Mouse (Mus musculus) lung, postnatal 14 days (tissue): ENCODE measurements around the gene Tdrkh.

Source experiments
- DNase-seq: peaks from one replicate; pipeline ENCODE4 v3.0.0; 2021

Gene Tdrkh

DNA sequence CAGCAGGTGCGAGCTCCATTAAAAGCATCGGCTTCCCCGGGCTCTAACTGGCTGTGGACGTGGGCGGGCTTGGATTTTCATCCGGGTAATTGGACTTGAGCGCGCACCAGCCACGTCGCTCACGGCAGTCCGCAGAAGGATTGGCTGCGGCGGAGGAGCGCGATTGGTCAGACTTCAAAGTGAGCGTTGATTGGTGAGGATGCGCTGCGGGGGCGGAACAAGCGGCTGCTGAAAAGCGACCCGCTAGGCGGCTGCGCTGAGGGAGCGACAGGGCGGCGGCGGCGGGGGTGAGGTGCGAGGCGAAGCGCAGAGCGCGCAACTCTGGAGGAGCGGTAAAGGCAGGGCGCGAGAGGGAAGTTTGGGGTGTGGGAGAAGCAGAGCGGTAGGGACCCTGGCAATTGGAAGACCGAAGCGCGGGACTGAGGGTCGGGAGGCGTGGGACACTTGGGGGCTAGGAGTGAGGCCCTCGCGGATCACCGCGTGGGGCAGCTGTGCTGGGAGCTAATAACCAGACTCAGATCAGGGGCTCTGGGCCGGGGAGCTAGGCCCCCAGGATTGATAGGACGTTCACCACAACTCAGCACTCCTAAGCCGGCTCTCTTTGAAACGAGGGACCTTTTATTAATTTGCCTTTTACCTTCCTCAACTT lies at the start of gene Tdrkh:
Tdrkh (plus strand) TSS at position 243 of the 649 bp plus-strand sequence.
- peak; percentile 93 for DNase-seq

DNA sequence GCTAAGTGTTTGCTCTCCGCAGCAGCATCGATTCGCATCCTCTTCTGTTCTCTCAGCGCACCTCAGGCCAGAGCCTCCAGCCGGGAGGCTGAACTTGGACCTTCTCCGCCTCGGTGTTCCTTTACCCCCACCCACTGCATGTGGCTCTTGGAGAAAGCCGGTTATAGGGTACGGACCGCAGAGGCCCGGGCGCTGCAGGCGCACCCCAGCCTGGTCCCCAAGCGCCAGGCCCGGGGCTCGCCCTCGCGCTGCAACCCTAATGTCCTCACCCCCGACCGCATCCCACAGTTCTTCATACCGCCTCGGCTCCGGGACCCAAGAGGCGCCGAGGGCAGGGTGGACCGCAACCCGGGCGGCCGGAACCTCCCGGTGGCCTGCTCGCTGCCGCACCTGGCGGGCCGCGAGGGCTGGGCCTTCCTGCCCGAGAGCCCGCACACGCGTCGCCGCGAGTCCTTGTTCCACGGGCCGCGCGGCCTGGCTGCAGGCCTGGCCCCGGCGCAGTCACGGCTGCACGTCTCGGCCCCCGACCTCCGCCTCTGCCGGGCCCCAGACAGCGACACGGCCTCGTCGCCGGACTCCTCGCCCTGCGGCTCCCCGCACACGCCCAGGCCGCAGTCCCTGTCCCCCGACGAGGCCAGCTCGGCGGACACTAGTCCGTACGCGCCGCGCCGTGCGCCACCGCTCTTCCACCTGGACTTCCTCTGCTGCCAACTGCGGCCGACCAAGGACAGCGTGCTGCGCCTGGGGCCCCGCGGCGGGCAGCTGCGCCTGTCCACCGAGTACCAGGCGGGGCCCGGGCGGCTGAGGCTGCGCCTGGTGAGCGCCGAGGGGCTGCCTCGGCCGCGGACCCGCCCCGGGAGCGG lies 49.6 kb upstream of the Tdrkh start:
- peak; percentile 34 for DNase-seq

- DNase-seq, result no peak
Measured at GRCm38 (mm10) chr3:94364154-94364526, 48.9 kb upstream of the Tdrkh start.

DNA sequence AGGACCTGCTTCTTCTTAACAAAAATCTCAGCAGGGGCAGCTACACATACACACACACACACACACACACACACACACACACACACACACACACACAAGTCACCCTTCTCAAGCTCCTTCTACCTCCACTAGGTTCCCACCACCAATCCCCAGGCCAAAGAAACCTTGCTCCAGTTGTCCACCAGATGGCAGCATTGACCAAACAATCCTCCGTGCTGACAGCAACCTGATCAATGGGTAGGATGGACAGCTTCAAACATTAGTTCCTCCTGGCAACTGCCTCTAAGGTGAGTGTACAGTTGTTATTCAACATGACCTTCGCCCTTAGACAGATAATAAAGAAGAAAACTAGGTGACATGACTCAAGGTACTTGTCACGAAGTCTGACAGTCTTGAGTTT lies 46.3 kb upstream of the Tdrkh start:
- peak; percentile 83 for DNase-seq

DNA sequence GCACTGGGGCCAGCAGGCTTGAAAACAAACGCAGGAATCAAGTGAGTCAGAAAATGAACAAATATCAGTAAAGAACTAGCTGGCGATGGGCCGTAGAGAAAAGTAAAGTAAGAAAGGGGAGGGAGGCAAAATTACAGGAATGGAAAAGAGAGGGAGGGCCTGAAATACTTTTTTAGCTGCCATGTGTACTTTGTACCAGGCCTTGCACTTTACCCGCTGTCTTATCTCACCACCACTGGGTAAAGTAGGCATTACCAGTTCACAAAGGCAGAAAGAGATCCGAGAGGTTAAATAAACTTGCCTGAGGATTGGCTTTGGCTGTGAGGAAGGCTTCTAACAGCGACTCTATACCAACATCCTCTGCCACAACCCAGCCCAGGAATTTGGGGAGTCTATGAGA lies 45.6 kb upstream of the Tdrkh start:
- DNase-seq, result no peak

DNA sequence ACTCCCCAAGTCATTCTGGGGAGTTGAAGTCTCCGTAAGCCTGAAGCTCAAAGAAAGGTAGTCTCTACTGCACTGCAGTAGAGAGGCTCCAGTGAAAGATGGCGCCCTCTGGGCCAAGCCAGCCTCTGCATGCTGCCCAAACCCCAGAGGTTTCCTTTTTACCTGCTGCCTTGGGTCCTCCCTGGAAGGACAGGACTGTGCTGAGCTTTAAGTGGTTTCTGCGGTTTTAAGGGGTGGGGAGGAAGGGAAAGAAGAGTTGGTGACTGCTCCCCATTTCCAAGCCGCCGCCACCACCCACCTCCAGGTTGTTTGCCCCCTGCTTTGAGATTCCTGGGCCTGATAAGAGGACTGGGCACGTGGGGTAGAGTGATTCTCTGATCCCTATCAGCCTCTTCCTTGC lies 44.4 kb upstream of the Tdrkh start:
- no peak for DNase-seq

- no peak for DNase-seq
Measured at GRCm38 (mm10) chr3:94369709-94370108, 43.4 kb upstream of the Tdrkh start.

DNA sequence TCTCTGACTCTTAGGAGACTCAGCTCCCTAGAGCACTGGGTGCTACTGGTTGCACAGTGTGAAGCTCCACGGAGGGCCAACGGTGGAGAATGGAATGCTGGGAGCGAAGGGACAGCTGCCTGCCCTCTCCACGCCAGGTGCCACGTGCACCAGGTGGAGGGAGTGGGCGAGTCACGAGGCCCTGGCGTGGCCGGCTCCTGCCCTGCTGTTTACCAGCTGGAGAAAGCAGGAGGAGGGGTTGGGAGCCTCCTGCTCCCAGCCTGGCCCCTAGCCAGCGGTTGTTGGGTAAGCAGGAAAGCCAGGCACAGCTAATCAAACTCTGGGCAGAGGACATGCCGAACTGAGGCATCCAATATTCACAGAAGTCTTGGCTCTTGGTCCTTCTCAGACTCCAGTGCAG lies 41.4 kb upstream of the Tdrkh start:
- peak; percentile 85 for DNase-seq

- DNase-seq, result no peak
Measured at GRCm38 (mm10) chr3:94372038-94372437, 41.0 kb upstream of the Tdrkh start.

DNA sequence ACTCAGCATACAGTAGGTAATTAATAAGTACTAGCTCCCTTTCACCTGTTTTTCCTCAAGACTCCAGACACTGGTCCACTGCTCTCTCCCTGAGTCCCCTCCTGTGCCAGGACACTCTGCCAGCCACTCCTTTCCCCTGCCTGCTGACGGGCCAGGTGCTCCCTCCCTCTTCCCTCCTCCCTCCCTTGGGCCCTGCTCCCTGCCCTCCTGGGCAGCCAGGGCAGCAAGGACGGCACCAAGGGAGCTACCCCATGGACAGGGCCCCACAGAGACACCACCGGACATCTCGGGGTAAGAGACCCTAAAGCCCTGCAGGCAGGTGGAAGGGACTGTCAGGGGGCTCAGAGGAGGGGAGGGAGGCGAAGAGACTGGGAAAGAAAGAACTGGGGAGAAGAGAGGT lies 40.4 kb upstream of the Tdrkh start, which contains the start of gene Rorc:
Rorc (plus strand) TSS at position 154 of the 400 bp plus-strand sequence.
- DNase-seq, result peak; percentile 49

DNA sequence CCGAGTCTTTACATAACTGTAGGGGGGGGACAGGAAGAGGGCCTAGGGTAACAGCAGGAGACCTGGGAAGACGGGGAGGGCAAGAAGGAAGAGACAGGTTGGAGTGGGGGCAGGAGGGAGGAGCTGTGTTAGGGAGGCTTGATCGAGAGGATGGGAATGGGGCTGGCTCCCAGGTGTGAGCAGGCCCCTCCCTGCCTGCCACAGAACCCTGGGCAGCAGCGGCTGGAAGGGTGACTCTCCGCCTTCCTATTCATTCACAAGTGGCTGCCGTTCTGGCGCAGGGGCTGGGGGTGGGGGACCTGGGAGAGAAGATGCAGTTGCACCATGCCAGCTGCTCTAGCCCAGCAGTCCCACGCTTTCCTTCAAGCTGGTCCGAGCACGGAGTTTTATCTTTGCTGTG lies 40.0 kb upstream of the Tdrkh start:
- DNase-seq, result peak; percentile 24

DNA sequence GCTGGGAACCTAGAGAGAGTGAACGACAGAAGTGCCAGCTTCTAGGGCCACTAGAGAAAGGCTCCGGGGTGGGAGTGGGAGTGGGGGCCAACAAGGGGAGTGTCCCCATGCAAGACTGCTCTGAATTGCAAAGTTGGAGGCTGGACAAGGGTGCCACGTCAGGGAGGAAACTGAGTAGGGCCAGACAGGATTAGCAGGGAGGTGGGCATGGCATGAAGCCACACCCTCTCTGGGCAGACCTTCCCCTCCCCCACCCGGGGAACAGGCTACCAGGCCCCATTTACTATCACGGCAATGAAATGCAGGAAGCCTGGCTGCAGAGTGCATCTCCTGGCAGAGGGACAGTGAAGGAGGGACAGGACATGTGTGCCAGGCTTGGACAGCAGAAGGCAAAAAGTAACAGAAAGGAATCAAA lies 39.5 kb upstream of the Tdrkh start:
- DNase-seq, result peak; percentile 45

GRCm38 (mm10) chr3:94374636-94375035 lies 38.4 kb upstream of the Tdrkh start:
- no peak for DNase-seq

DNA sequence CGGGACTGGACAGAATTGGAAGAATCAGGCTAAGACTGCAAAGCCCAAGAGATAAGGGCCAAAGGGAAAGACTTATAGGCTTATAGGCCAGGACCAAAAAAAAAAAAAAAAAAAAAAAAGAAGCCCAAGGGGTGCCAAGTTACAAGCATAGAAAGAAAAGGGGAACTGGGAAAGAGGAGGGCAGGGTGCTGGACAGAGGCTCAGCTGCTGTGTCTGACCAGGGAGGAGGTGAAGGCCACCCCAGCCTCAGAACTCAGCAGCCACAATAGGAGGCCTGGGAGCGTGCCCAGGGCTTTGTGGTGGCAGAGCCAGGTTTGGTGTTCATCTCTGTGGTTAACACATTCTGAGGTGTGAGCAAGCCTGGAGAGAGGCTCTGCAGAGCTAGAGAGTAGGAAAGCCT lies 37.9 kb upstream of the Tdrkh start:
- DNase-seq, result no peak

- DNase-seq, result no peak
Measured at GRCm38 (mm10) chr3:94375861-94376260, 37.2 kb upstream of the Tdrkh start.

GRCm38 (mm10) chr3:94377028-94377923 lies 35.8 kb upstream of the Tdrkh start:
- no peak for DNase-seq

DNA sequence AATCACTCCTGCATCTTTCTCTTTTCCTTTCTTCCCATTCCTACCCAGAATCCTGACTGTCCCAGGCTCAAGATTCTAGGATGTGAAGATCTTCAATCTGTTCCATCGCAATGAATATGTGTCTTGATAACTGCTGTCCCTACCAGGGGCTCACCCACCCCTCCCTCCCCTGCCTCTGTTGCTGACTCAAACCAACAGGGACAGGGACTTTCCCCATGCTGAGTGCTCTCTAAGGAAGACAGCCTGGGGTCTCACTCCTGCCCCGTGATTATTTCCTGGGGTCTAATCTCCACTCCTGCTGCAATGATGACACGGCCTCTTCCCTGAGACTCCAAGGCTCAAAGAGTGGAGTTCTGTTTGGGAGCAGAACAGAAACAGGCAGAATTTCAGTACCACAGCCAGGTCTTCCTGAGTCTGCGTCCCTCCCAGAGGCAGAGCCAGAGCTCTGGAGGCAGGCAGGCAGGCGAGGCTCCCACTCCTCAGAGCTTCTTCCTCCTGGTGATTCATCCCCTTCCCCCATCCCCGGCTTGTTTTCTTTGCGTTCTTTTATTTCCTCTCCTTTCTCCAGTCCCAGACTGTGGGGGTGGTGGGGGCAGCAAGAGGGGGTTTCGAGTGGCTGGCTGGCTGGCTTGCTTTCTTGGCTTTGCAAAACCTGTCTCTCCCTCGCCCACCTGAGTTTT lies 33.1 kb upstream of the Tdrkh start:
- no peak for DNase-seq

GRCm38 (mm10) chr3:94382308-94382707 lies 30.8 kb upstream of the Tdrkh start:
- no peak for DNase-seq

GRCm38 (mm10) chr3:94383476-94383875 lies 29.6 kb upstream of the Tdrkh start:
- DNase-seq, result no peak

- DNase-seq, result no peak
Measured at GRCm38 (mm10) chr3:94386671-94387070, 26.4 kb upstream of the Tdrkh start.

- DNase-seq, result no peak
Measured at GRCm38 (mm10) chr3:94387391-94387790, 25.7 kb upstream of the Tdrkh start.

DNA sequence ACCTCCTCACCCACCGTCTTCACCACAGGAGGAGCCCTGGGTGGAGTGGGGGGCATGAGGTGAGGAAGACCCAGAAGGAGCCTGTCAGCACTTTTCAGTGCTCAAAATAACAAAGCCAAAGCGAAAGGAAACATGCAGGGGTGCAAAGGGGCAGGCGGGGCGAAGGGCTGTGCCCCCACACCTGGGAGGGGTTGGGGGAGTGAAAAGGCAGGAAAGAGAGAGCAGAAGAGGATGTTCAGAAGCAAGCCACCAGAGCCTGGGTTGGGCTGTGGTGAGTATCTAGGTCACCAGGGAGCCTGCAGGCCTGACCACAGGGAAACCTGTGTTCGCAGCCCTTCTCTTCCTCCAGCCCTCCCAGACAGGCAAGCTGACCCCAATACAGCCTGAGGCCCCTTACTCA lies 25.0 kb upstream of the Tdrkh start:
- no peak for DNase-seq

GRCm38 (mm10) chr3:94389420-94389819 lies 23.7 kb upstream of the Tdrkh start:
- DNase-seq, result no peak
